Comparison of ENCODE assay signal across 8 mouse cellular contexts in genomic region chr8:87663349-87664216, GRCm38 (mm10).
DNase-seq lines count a peak whose midpoint lies in the region; ATAC-seq lines count a peak whose summit lies in the region.

No protein-coding gene starts in this region.

- DNase-seq in WW6 (ENCODE audit: low read depth, low spot score), result peak; percentile 59
- DNase-seq in cerebellum, postnatal 25 days, result peak; percentile 96 to 97
- DNase-seq in gastrocnemius, adult 18-20 months (ENCODE audit: low spot score), result peak; percentile 85
- peak; percentile 85 for DNase-seq in hindbrain, embryonic 14.5 days (ENCODE audit: low spot score)
- DNase-seq in left cerebral cortex, adult 18-20 months (ENCODE audit: low spot score in 2 of 2), result peak; percentile 84 to 86
- DNase-seq in lung, postnatal 36 days, result peak; percentile 83
- peak; percentile 83 to 88 for DNase-seq in right cerebral cortex, adult 2 months (ENCODE audit: low spot score in 2 of 2)
- DNase-seq in urinary bladder, postnatal 25 days (ENCODE audit: low spot score), result peak; percentile 72

- H3K9ac ChIP-seq in hindbrain, embryonic 14.5 days, result peak overlapping the region; percentile 52

- H3K4me1 ChIP-seq in hindbrain, embryonic 14.5 days (replicated peaks; ENCODE audit: control insufficient read depth, insufficient read depth, low read length), result peaks cover 66% of the 10 kb centered on the region

- 0 out of 2 replicates have a peak overlapping the region, but pooled peaks have one; percentile 13 for H3K4me3 ChIP-seq in hindbrain, embryonic 14.5 days (replicated peaks; ENCODE audit: low read length)

- H3K36me3 ChIP-seq in hindbrain, embryonic 14.5 days (replicated peaks; ENCODE audit: control insufficient read depth, insufficient read depth), result no peaks in the 10 kb centered on the region

- 13% methylated on average over 18 of the region's 18 CpGs for WGBS in hindbrain, embryonic 14.5 days

- ATAC-seq in hindbrain, embryonic 14.5 days (ENCODE audit: low FRiP score), result peak; percentile 9; the same call in 1 of the 2 replicates

- H3K4me2 ChIP-seq in hindbrain, embryonic 14.5 days (replicated peaks), result peak overlapping the region; percentile 49

- H3K9me3 ChIP-seq in hindbrain, embryonic 14.5 days (ENCODE audit: control insufficient read depth, low read length), result no peaks in the 10 kb centered on the region

- H3K27ac ChIP-seq in hindbrain, embryonic 14.5 days, result peak overlapping the region; percentile 82

- no peaks in the 10 kb centered on the region for H3K27me3 ChIP-seq in hindbrain, embryonic 14.5 days (ENCODE audit: control insufficient read depth, insufficient read depth, low read length)

Comparison
In these comparisons a context has a peak if more than half of its experiments do, and no peak if none do; other contexts are left out.
1. Peak in every context shown above with its lines: DNase-seq, ATAC-seq, H3K4me3 ChIP-seq and H3K27ac ChIP-seq.